Mouse (Mus musculus): ENCODE measurements around the gene Abi3. TPM values are rescaled to one million over a fixed set of nuclear protein-coding genes. Genes with fewer than 3 reads are reported as not detected.

Gene Abi3
- polyA plus RNA-seq, 1 experiment from 2014 or later, result 2.4 TPM

DNA sequence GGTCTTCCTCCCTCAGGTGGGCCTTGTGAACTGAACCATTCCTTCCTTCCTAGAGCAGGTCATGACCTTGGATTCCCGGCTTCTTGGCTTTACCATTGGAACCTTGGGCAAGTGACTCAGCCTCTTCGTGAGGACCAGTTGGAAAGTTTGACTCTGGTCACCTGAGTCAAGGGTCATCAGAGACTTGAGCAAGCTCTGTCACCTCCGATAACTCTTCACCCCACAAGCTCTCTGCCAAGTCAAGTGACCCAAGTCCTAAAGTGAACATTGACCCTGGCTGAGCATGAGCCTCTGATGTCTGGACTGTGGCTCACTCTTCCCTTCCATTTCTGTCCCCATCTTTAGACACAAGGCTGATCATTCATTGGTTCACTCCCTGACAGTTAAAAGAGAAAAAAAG, 20.8 kb downstream of the Abi3 start:
- peaks cover 11% of the 10 kb centered on the region for H3K27me3 ChIP-seq (replicated peaks; ENCODE audit: control insufficient read depth, insufficient read depth, low read length)
- H3K4me1 ChIP-seq (ENCODE audit: control insufficient read depth, insufficient read depth, low read depth, low read length), result peaks cover 10% of the 10 kb centered on the region
- no peak overlapping the region for H3K27ac ChIP-seq (ENCODE audit: low read depth, low read length)
- H3K4me3 ChIP-seq (ENCODE audit: low read length), result no peak overlapping the region
- H3K4me2 ChIP-seq (ENCODE audit: low read length), result no peak overlapping the region
- 95% methylated on average over 3 of the region's 3 CpGs for WGBS
- no peak overlapping the region for H3K9ac ChIP-seq (ENCODE audit: low read depth, low read length)
- no peaks in the 10 kb centered on the region for H3K36me3 ChIP-seq (ENCODE audit: control insufficient read depth, insufficient read depth, low read length)
- no peak for ATAC-seq
- H3K9me3 ChIP-seq (ENCODE audit: control insufficient read depth, low read length), result no peaks in the 10 kb centered on the region

DNA sequence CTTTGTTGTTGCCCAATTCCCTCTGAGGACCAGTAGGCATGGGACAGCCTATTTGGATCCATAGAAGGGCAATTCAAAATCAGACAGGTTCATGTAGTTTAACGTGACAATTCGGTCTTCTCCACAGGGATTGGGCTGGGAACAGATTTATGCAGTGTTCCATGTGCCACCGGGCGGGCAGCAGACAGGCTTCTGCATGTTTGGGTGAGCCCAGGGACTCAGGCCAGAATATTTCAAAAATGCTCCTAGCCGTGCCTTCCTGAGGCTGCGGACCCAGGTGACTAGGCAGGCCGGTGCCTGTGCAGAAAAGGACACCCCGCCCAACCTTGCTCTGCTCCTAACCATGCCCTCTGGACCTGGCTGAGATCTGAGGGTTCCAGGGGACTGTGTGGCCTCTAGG, 23.1 kb downstream of the Abi3 start:
- Histone ChIP-seq H3K4me2 (ENCODE audit: low read length) (no peak overlapping the region), H3K4me1 (ENCODE audit: control insufficient read depth, insufficient read depth, low read depth, low read length) (peaks cover 3% of the 10 kb centered on the region; the same call in 1 of the 2 replicates), H3K27me3 (replicated peaks; ENCODE audit: control insufficient read depth, insufficient read depth, low read length) (no peaks in the 10 kb centered on the region; the same call in none of the 2 replicates), H3K4me3 (ENCODE audit: low read length) (no peak overlapping the region), H3K27ac (ENCODE audit: low read depth, low read length) (no peak overlapping the region), H3K36me3 (ENCODE audit: control insufficient read depth, insufficient read depth, low read length) (no peaks in the 10 kb centered on the region), H3K9ac (ENCODE audit: low read depth, low read length) (no peak overlapping the region), H3K9me3 (ENCODE audit: control insufficient read depth, low read length) (no peaks in the 10 kb centered on the region)
- no peak for ATAC-seq
- WGBS, result 89% methylated on average over 8 of the region's 8 CpGs

DNA sequence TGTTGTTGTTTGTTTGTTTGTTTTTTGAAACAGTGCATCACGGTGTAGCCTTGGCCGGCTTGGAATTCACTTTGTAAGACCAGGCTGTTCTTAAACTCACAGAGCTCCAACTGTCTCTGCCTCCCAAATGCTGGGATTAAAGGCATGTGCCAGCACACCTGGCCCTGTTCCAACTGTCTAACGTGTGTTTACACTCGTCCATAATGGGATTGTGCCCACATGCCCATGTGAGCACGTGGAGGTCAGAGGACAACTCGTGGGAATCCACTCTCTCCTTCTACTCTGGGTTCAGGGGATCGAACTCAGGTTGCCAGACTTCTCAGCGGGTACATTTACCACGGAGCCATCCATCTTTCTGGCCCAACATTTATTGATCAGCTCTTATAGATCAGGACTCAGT, 26.9 kb downstream of the Abi3 start:
- ATAC-seq, result no peak
- WGBS, result 74% methylated on average over 9 of the region's 9 CpGs

DNA sequence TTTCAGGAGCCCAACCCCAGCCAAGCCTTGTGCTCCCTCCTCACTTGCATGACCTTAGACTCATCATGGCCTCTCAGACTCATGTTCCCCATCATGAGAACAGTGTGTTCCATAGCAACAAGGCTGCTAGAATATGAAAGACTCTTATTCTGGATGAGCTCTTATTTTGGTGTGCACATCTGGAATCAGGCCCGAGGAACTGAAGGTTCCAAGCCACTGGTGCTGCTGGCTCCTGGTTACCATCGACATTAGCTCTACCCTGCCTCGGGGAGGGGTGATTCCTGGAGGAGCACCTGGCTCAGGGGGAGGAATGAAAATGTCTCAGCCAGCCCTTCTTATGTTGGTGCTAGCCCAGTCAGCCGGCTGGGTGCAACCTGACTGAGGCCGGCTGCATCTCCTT, 27.4 kb downstream of the Abi3 start:
- Histone ChIP-seq H3K9ac (ENCODE audit: low read depth, low read length) (no peak overlapping the region), H3K27me3 (replicated peaks; ENCODE audit: control insufficient read depth, insufficient read depth, low read length) (no peaks in the 10 kb centered on the region), H3K4me2 (ENCODE audit: low read length) (no peak overlapping the region), H3K9me3 (ENCODE audit: control insufficient read depth, low read length) (no peaks in the 10 kb centered on the region), H3K4me1 (ENCODE audit: control insufficient read depth, insufficient read depth, low read depth, low read length) (no peaks in the 10 kb centered on the region), H3K27ac (ENCODE audit: low read depth, low read length) (no peak overlapping the region), H3K36me3 (ENCODE audit: control insufficient read depth, insufficient read depth, low read length) (no peaks in the 10 kb centered on the region), H3K4me3 (ENCODE audit: low read length) (no peak overlapping the region)
- 78% methylated on average over 5 of the region's 5 CpGs for WGBS
- ATAC-seq, result no peak

More for the DNA sequence above, 26.9 kb downstream of the Abi3 start:
- no peak overlapping the region for H3K4me2 ChIP-seq (ENCODE audit: low read length)
- no peaks in the 10 kb centered on the region for H3K9me3 ChIP-seq (ENCODE audit: control insufficient read depth, low read length)
- H3K36me3 ChIP-seq (ENCODE audit: control insufficient read depth, insufficient read depth, low read length), result no peaks in the 10 kb centered on the region
- H3K9ac ChIP-seq (ENCODE audit: low read depth, low read length), result no peak overlapping the region
- no peaks in the 10 kb centered on the region for H3K4me1 ChIP-seq (ENCODE audit: control insufficient read depth, insufficient read depth, low read depth, low read length)
- no peak overlapping the region for H3K27ac ChIP-seq (ENCODE audit: low read depth, low read length)
- no peak overlapping the region for H3K4me3 ChIP-seq (ENCODE audit: low read length)
- H3K27me3 ChIP-seq (replicated peaks; ENCODE audit: control insufficient read depth, insufficient read depth, low read length), result no peaks in the 10 kb centered on the region

DNA sequence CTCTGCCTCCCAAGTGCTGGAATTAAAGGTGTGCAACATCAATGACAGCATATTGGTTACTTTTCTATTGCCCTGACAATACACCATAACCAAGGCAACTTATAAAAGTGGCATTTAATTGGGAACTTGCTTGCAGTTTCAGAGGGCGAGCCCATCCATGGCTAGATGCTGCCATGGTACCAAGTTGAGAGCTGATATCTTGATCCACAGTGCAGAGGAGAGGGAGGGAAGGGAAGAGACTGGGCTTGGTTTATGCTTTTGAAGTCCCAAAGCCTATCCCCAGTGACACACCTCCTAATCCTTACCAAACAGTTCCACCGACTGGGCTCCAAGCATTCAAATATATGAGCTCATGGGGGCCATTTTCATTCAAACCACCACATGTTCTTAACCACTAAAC, 28.2 kb downstream of the Abi3 start:
- no peaks in the 10 kb centered on the region for H3K9me3 ChIP-seq (ENCODE audit: control insufficient read depth, low read length)
- no peak for ATAC-seq
- H3K4me2 ChIP-seq (ENCODE audit: low read length), result no peak overlapping the region
- no peaks in the 10 kb centered on the region for H3K27me3 ChIP-seq (replicated peaks; ENCODE audit: control insufficient read depth, insufficient read depth, low read length)
- no peak overlapping the region for H3K27ac ChIP-seq (ENCODE audit: low read depth, low read length)
- H3K4me1 ChIP-seq (ENCODE audit: control insufficient read depth, insufficient read depth, low read depth, low read length), result no peaks in the 10 kb centered on the region
- no peak overlapping the region for H3K9ac ChIP-seq (ENCODE audit: low read depth, low read length)
- 90% methylated on average over 2 of the region's 2 CpGs for WGBS
- H3K4me3 ChIP-seq (ENCODE audit: low read length), result no peak overlapping the region
- H3K36me3 ChIP-seq (ENCODE audit: control insufficient read depth, insufficient read depth, low read length), result no peaks in the 10 kb centered on the region

DNA sequence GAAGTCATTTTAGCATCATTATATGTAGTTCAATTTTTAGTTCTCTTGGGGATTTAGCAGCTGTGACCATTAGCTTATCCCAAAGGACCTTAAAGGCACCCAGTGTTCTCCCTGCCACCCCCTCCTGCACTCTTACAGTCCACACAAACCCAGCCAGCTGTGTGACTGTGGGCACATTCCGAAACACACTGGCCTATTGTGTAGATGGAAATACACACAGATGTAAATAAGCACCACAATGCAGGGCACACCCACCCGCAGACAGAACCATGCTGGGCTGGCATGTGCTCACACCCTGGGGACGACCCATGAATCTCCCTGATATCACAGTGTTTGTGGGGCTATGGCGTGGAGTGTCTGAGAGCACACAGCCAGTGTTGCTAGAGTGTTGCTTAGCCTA, 30.1 kb downstream of the Abi3 start:
- H3K4me3 ChIP-seq (ENCODE audit: low read length), result no peak overlapping the region
- H3K9me3 ChIP-seq (ENCODE audit: control insufficient read depth, low read length), result no peaks in the 10 kb centered on the region
- no peak overlapping the region for H3K9ac ChIP-seq (ENCODE audit: low read depth, low read length)
- 50% methylated on average over 4 of the region's 4 CpGs for WGBS
- H3K4me2 ChIP-seq (ENCODE audit: low read length), result no peak overlapping the region
- ATAC-seq, result no peak
- H3K27ac ChIP-seq (ENCODE audit: low read depth, low read length), result no peak overlapping the region
- no peaks in the 10 kb centered on the region for H3K4me1 ChIP-seq (ENCODE audit: control insufficient read depth, insufficient read depth, low read depth, low read length)
- H3K27me3 ChIP-seq (replicated peaks; ENCODE audit: control insufficient read depth, insufficient read depth, low read length), result no peaks in the 10 kb centered on the region
- H3K36me3 ChIP-seq (ENCODE audit: control insufficient read depth, insufficient read depth, low read length), result no peaks in the 10 kb centered on the region

DNA sequence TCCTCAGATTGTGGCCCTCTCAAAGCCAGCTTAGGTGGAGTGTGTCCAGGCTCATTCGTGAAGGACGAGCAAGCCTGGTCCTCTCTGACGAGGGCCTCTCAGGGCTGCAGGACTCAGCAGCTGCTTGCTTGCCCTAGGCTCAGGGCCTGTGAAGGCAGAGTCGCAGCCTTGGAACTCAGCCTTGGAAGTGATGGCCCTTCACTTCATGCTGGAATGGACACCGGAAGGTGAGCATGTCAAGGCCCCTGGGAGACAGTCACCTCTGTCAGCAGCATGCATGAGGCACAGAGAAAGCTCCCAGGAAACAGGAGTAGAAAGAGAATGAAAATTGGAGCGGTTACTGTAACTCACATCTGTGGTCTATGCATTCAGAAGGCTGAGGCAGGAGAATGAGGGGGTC, 30.5 kb downstream of the Abi3 start:
- H3K36me3 ChIP-seq (ENCODE audit: control insufficient read depth, insufficient read depth, low read length), result no peaks in the 10 kb centered on the region
- 82% methylated on average over 6 of the region's 6 CpGs for WGBS
- no peak overlapping the region for H3K9ac ChIP-seq (ENCODE audit: low read depth, low read length)
- no peak for ATAC-seq
- H3K9me3 ChIP-seq (ENCODE audit: control insufficient read depth, low read length), result no peaks in the 10 kb centered on the region
- no peaks in the 10 kb centered on the region for H3K4me1 ChIP-seq (ENCODE audit: control insufficient read depth, insufficient read depth, low read depth, low read length)
- no peaks in the 10 kb centered on the region for H3K27me3 ChIP-seq (replicated peaks; ENCODE audit: control insufficient read depth, insufficient read depth, low read length)
- no peak overlapping the region for H3K4me3 ChIP-seq (ENCODE audit: low read length)
- no peak overlapping the region for H3K27ac ChIP-seq (ENCODE audit: low read depth, low read length)
- H3K4me2 ChIP-seq (ENCODE audit: low read length), result no peak overlapping the region

DNA sequence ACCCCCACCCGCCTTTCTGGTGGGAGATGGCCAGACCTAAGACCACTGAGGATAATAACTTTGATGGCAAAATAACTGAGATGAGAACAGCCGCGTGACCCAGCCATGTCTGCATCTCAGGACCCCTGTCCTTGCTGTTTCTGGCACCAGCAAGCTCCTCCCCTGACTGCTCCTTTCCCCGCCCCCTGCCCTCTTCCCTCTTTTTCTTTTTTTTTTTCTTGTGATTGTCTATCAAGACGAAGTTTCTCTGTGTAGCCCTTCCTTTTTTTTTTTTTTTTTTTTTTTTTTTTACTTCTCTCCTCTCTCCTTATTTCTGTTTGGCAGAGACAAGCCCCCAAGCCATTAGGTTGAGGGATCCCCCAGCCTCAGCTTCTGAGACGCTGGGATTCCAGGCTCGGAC, 31.4 kb downstream of the Abi3 start:
- Histone ChIP-seq H3K27ac (ENCODE audit: low read depth, low read length) (no peak overlapping the region), H3K4me2 (ENCODE audit: low read length) (no peak overlapping the region), H3K9me3 (ENCODE audit: control insufficient read depth, low read length) (no peaks in the 10 kb centered on the region), H3K36me3 (ENCODE audit: control insufficient read depth, insufficient read depth, low read length) (no peaks in the 10 kb centered on the region), H3K4me3 (ENCODE audit: low read length) (no peak overlapping the region), H3K4me1 (ENCODE audit: control insufficient read depth, insufficient read depth, low read depth, low read length) (no peaks in the 10 kb centered on the region), H3K27me3 (replicated peaks; ENCODE audit: control insufficient read depth, insufficient read depth, low read length) (no peaks in the 10 kb centered on the region), H3K9ac (ENCODE audit: low read depth, low read length) (no peak overlapping the region)
- 58% methylated on average over 7 of the region's 7 CpGs for WGBS
- no peak for ATAC-seq

DNA sequence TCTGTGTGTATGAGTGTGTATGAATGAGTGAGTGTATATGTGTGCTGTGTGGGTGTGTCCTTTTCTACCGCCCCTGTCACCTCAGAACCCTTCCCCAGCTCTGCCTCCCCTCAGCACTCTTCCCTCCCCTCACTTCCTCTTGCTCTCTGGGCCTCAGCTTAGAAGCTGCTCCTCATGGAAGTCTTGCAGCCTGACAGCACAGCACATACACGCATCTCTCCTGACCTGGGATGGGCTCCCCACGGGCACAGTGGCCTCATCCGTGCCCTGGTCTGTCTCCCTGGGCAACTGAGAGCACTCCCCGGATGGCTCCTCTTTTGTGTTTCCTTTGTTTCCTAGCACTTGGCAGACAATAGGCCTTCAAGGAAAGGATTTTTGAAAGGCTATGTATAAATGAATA, 32.7 kb downstream of the Abi3 start:
- no peaks in the 10 kb centered on the region for H3K36me3 ChIP-seq (ENCODE audit: control insufficient read depth, insufficient read depth, low read length)
- H3K27ac ChIP-seq (ENCODE audit: low read depth, low read length), result no peak overlapping the region
- no peak overlapping the region for H3K4me2 ChIP-seq (ENCODE audit: low read length)
- H3K4me1 ChIP-seq (ENCODE audit: control insufficient read depth, insufficient read depth, low read depth, low read length), result no peaks in the 10 kb centered on the region
- no peak overlapping the region for H3K4me3 ChIP-seq (ENCODE audit: low read length)
- WGBS, result 9% methylated on average over 5 of the region's 5 CpGs
- H3K9me3 ChIP-seq (ENCODE audit: control insufficient read depth, low read length), result no peaks in the 10 kb centered on the region
- H3K27me3 ChIP-seq (replicated peaks; ENCODE audit: control insufficient read depth, insufficient read depth, low read length), result no peaks in the 10 kb centered on the region
- no peak overlapping the region for H3K9ac ChIP-seq (ENCODE audit: low read depth, low read length)
- no peak for ATAC-seq

DNA sequence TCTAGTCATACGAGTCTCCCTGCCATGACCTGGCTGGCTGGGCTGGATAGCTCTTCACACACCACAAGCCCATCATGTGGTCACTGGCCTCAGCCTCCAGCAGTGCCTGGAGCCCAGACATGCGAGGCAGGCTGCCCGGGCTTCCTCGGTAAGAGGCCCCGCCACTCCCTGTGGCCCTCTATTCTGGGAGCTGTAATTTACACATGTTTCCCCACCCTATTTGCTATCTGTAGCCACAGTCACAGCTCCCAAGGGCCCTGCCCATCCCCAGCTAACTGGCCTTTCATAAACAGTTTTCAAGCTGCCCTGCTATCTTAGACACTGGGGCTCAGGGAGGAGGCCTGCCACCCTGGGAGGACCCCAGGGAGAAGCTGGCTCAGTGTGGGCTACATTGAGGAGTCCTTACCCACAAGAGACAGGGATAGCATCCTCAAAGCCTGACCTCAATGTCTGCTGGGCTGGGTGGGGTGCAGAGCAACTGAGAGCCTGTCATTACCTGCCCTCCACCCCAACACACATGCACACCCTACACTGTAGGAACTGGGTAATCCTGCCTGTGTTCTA, 33.7 kb downstream of the Abi3 start:
- ATAC-seq, result no peak
- Histone ChIP-seq H3K4me3 (ENCODE audit: low read length) (no peak overlapping the region), H3K27me3 (replicated peaks; ENCODE audit: control insufficient read depth, insufficient read depth, low read length) (no peaks in the 10 kb centered on the region), H3K4me2 (ENCODE audit: low read length) (no peak overlapping the region), H3K9ac (ENCODE audit: low read depth, low read length) (no peak overlapping the region), H3K9me3 (ENCODE audit: control insufficient read depth, low read length) (no peaks in the 10 kb centered on the region), H3K4me1 (ENCODE audit: control insufficient read depth, insufficient read depth, low read depth, low read length) (no peaks in the 10 kb centered on the region), H3K27ac (ENCODE audit: low read depth, low read length) (no peak overlapping the region), H3K36me3 (ENCODE audit: control insufficient read depth, insufficient read depth, low read length) (no peaks in the 10 kb centered on the region)
- 86% methylated on average over 5 of the region's 5 CpGs for WGBS

All from hindbrain, embryonic 16.5 days (tissue).